Mouse (Mus musculus) thymus, postnatal 36 days (tissue): ENCODE measurements at regions not wholly inside any gene's neighbourhood (a gene's known extent, or its start where the extent isn't known, plus 50 kb on each side); places are given as distances from the start of the nearest gene placed in this dataset.
"Not testable (repeated sequence)": the region's sequence is repeated elsewhere in the genome, so short reads cannot be mapped to it uniquely, and the experiment has no call there.

Source experiments
- DNase-seq, 2 experiments: peaks; one replicate each; pipeline ENCODE4 v3.0.0; 2022; ENCODE audit warnings: mixed read lengths in 2 of 2

GRCm38 (mm10) chr17:13590240-13590837, 170.0 kb upstream of the Afdn start:
- DNase-seq, result not testable (repeated sequence)
